Mouse (Mus musculus) liver, embryonic 14.5 days (tissue): ENCODE results near the gene Tmc6.

Experiments
- CTCF ChIP-seq: IDR thresholded peaks from 2 replicates; pipeline ENCODE4 v1.5.1; 2016; ENCODE audit warnings: antibody characterized with exemption, low read depth, control low read depth
- EP300 ChIP-seq: IDR thresholded peaks from 2 replicates; pipeline ENCODE4 v1.6.1; 2016; ENCODE audit warnings: antibody characterized with exemption, low read depth

DNA sequence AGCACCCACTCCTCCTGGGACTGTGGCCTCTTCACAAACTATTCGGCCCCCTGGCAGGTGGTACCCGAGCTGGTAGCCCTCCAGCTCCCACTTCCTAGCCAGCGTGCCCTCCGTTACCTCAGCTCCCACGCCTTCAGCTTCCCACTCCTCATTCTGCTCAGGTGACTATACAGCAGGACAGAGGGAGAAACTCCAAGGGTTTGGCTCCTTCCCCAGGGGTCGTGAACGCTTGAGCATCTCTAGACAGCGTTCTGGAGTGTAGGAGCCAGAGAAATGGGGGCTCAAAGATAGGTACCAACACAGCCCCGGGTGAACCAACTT lies 9.4 kb upstream of the Tmc6 start:
- TF ChIP-seq CTCF, result no peak
- no peak for TF ChIP-seq EP300
